Mouse (Mus musculus) liver, embryonic 11.5 days (tissue): ENCODE results near the gene Serpina1e. TPM values are rescaled to one million over a fixed set of nuclear protein-coding genes. Genes with fewer than 3 reads are reported as not detected.

Experiments used
- ATAC-seq: fragments of 200-750 bp; cut with Nextera tagmentation; replicated peaks from 2 replicates; pipeline ENCODE4 v1.8.0; 2017; ENCODE audit warnings: moderate number of reproducible peaks, mild to moderate bottlenecking, moderate TSS enrichment, moderate library complexity; ENCODE audit not compliant: low FRiP score
- DNase-seq: peaks from one replicate; pipeline ENCODE4 v3.0.0-alpha.2; 2017; ENCODE audit warnings: low spot score
- H3K27ac ChIP-seq: fragments of 300-500 bp; sonication (generic); 2 replicates; pipeline ENCODE4 v1.5.1; 2014; ENCODE audit warnings: mild to moderate bottlenecking, low read depth, low read length, control low read depth
- H3K27me3 ChIP-seq: fragments of 300-500 bp; sonication (generic); replicated peaks from 2 replicates; pipeline ENCODE4 v1.6.1; 2014; ENCODE audit warnings: low read length, mixed read lengths; ENCODE audit not compliant: control insufficient read depth, insufficient read depth
- H3K36me3 ChIP-seq: fragments of 300-500 bp; sonication (generic); 2 replicates; pipeline ENCODE4 v1.6.1; 2014; ENCODE audit warnings: mild to moderate bottlenecking, low read length, moderate library complexity, mixed read lengths; ENCODE audit not compliant: control insufficient read depth, insufficient read depth
- H3K4me1 ChIP-seq: fragments of 300-500 bp; sonication (generic); replicated peaks from 2 replicates; pipeline ENCODE4 v1.6.1; 2014; ENCODE audit warnings: low read length, mixed read lengths; ENCODE audit not compliant: control insufficient read depth, insufficient read depth
- H3K4me2 ChIP-seq: fragments of 300-500 bp; sonication (generic); 2 replicates; pipeline ENCODE4 v1.6.1; 2014; ENCODE audit warnings: mild to moderate bottlenecking, control low read depth, moderate library complexity
- H3K4me3 ChIP-seq: fragments of 300-500 bp; sonication (generic); 2 replicates; pipeline ENCODE4 v1.5.1; 2014; ENCODE audit warnings: low read depth, low read length, control low read depth
- H3K9ac ChIP-seq: fragments of 300-500 bp; sonication (generic); 2 replicates; pipeline ENCODE4 v1.6.1; 2014; ENCODE audit warnings: low read depth, low read length, control low read depth
- H3K9me3 ChIP-seq: fragments of 300-500 bp; sonication (generic); 2 replicates; pipeline ENCODE4 v1.6.1; 2016; ENCODE audit warnings: low read length, inconsistent platforms, mixed read lengths; ENCODE audit not compliant: control insufficient read depth
- WGBS: fragments of 180-500 bp; shearing (Covaris S2); extraction: QIAGEN DNeasy Blood & Tissue Kit; methylation state at CpG from one replicate; pipeline ENCODE4 v1.1.7; 2014; 5-methylcytosine and 5-hydroxymethylcytosine counted together
- polyA plus RNA-seq: library from polyadenylated mRNA; unstranded; fragments of >200 nt; fragmentation: Nextera tagmentation; extraction: Ambion mirVana; gene quantifications from 2 replicates; pipeline ENCODE4 v1.2.1, GENCODE M21; 2014

Serpina1e gene
- 36.4 and 37.7 TPM in 2 replicates for polyA plus RNA-seq

DNA sequence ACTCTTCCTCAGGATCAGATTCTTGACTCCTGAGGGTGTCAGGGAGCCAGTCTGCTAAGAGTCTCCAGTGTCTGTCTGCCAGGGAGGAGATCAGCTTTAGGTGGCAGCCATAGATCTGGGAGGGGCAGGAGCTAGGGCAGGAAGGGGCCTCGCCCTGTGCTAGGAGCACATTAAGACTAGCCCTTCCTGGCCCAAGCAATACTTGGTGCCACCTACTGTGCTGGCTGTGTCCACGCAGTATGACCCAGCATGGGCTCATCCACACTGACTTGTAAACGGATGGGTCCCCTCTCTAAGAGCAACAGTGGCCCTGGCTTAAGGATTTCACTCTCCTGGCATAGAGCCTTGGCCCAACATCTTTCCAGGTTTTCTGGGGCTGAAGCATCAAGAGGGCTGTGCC, at the start of gene Serpina1e:
Gene Serpina1e, minus strand, starts transcription at position 178 of the 400 bp plus-strand sequence.
- Histone ChIP-seq H3K36me3 (no peaks in the 10 kb centered on the region), H3K4me3 (no peak within 1 kb of the TSS), H3K27ac (no peak within 1 kb of the TSS), H3K9me3 (no peaks in the 10 kb centered on the region; the same call in 1 of the 2 replicates), H3K4me2 (no peak within 1 kb of the TSS), H3K9ac (no peak within 1 kb of the TSS), H3K4me1 (no peaks in the 10 kb centered on the region), H3K27me3 (no peaks in the 10 kb centered on the region)
- DNase-seq (no peak), ATAC-seq (no peak; the same call in 1 of the 2 replicates)
- WGBS, result 65% methylated on average over 3 of the region's 3 CpGs

DNA sequence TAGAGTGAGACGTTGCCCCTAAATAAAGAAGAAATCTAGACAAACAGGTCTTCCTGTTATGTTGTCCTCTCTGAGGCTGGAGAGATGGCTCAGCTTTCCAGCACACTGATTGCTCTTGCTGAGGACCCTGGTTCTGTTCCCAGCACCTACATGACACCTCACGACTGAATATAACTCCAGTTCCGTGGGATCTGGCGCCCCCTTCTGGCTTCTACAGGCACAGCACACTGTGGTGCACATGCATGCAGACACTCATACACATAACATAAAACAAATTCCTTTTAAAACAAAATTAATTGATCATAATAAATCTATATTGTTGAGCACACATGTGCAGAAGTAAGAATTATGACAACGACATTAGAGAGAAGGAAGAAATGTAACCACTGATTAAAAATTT, 45.9 kb upstream of the Serpina1e start:
- WGBS, result 75% methylated on average over 5 of the region's 5 CpGs
- no peak for ATAC-seq
- no peak overlapping the region for H3K9ac ChIP-seq

DNA sequence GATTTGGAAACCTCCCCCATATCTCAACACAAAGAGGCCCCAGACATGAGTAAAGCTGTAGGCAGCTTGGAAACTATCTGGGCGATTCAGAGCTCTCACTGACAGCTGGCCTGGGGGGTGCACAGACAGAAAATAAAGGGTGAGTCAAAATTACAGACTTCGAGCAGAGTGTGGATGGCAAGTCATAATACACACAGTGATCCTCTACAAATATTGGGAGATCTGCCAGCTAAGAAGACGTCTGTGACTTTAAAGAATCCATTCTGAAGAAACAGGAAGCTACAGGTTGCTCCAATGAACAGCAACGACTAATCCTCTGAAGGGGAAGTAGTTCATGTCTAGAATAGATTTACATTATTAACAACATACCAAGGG, 44.5 kb upstream of the Serpina1e start:
- Histone ChIP-seq H3K9ac (no peak overlapping the region), H3K4me3 (no peak overlapping the region), H3K9me3 (peaks cover 3% of the 10 kb centered on the region; the same call in 1 of the 2 replicates), H3K4me2 (no peak overlapping the region), H3K36me3 (no peaks in the 10 kb centered on the region), H3K4me1 (no peaks in the 10 kb centered on the region), H3K27ac (no peak overlapping the region), H3K27me3 (no peaks in the 10 kb centered on the region)
- 61% methylated on average over 4 of the region's 4 CpGs for WGBS
- ATAC-seq, result no peak
- no peak for DNase-seq

More for the DNA sequence above, 45.9 kb upstream of the Serpina1e start:
- Histone ChIP-seq H3K36me3 (no peaks in the 10 kb centered on the region), H3K27ac (no peak overlapping the region), H3K4me3 (no peak overlapping the region), H3K9me3 (peaks cover 3% of the 10 kb centered on the region; the same call in 1 of the 2 replicates), H3K4me1 (no peaks in the 10 kb centered on the region), H3K27me3 (no peaks in the 10 kb centered on the region), H3K4me2 (no peak overlapping the region)
- no peak for DNase-seq

DNA sequence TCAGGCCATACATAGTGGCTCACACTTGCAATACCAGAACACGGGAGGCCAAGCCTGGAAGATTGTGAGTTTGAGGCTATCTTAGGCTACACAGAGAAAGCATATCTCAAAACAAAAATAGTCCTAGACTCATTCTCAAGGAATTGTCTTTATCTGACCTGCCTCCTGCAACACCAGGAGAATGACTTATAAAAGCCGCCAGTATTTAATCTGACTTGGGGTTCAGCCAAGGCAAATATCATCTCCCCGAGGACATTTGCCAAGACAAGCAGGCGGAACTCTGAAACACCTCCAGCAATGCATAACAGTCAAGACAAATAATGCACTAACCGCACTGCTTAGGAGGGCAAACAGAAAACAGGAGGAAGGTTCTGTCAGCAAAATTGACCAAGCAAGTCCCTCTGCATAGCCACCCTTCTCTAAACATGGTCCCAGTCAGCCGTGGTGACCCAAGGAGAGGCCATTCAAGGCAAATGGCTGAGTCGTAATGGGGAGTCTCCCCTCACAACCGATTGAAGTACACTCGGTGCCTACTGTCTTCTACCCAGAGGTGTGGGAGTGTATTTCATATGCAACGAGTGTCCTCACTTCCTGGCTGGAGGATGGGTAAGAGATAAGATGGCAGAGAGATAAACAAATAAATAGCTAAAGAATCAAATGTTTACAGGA, 43.9 kb upstream of the Serpina1e start:
- Histone ChIP-seq H3K27me3 (no peaks in the 10 kb centered on the region), H3K9ac (no peak overlapping the region), H3K4me1 (no peaks in the 10 kb centered on the region), H3K9me3 (peaks cover 3% of the 10 kb centered on the region; the same call in 1 of the 2 replicates), H3K27ac (no peak overlapping the region), H3K4me2 (no peak overlapping the region), H3K4me3 (no peak overlapping the region), H3K36me3 (no peaks in the 10 kb centered on the region)
- ATAC-seq, result no peak
- DNase-seq, result no peak
- 74% methylated on average over 10 of the region's 10 CpGs for WGBS

DNA sequence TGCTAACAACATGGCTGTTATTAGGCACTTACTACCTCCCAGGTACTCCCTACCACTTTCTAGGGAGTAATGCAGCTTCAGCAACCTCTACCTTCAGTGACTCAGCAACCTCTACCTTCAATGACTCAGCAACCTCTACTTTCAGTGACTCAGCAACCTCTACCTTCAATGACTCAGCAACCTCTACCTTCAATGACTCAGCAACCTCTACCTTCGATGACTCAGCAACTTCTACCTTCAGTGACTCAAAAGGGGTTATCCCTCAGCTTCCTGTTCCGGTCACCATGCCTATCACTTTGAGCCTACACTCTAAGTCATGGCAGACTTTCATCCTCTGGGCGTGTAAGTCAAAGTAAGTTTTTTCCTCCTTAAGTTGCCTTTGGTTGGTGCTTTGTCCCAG, 41.8 kb upstream of the Serpina1e start:
- H3K4me3 ChIP-seq, result no peak overlapping the region
- WGBS, result 83% methylated on average over 3 of the region's 3 CpGs

DNA sequence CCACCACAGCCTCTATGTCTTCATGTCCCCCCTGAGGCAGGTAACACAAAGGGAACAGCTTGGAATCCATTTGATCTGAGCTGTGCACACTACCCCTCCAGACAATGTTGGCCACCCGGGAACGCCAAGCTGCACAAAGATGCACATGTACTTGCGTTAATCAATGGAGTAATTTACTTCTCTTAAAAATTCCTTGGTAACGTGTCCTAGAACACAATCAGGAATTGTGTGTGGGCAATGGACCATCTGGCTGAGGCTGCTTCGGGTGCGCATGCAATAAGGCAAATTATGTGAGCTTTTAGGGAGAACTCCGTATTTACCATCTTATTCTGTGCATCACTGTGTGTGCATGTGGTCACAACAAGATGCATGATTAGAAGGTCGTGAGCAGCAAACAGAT, 40.8 kb upstream of the Serpina1e start:
- ATAC-seq (no peak), DNase-seq (no peak)
- Histone ChIP-seq H3K9me3 (peaks cover 2% of the 10 kb centered on the region; the same call in 1 of the 2 replicates), H3K4me1 (no peaks in the 10 kb centered on the region), H3K4me3 (no peak overlapping the region), H3K27ac (no peak overlapping the region), H3K9ac (no peak overlapping the region), H3K27me3 (no peaks in the 10 kb centered on the region), H3K4me2 (no peak overlapping the region), H3K36me3 (no peaks in the 10 kb centered on the region)
- WGBS, result 87% methylated on average over 8 of the region's 8 CpGs

More for the DNA sequence above, 41.8 kb upstream of the Serpina1e start:
- Histone ChIP-seq H3K36me3 (no peaks in the 10 kb centered on the region), H3K9ac (no peak overlapping the region), H3K4me1 (no peaks in the 10 kb centered on the region), H3K27ac (no peak overlapping the region), H3K9me3 (peaks cover 3% of the 10 kb centered on the region; the same call in 1 of the 2 replicates), H3K27me3 (no peaks in the 10 kb centered on the region), H3K4me2 (no peak overlapping the region)
- DNase-seq (no peak), ATAC-seq (no peak)

DNA sequence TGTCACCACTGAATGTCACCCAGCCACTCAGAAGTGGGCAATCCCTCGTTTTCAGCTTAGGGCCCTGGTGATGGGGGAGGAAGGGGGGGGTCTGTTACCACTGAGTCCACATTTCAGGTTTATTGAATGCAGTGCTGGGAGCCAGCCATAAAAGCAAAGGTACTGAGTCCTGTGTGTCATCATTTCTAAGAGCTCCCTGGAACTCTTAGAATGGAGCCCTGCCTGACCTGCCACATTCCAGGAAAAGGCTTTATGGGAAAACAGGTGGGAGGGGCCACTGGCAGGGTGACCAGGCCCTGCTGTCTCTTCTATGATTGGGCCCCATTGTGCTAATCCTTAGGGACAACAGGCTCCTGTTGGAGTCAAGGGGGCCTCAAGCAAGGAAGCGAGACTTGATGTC, 37.7 kb upstream of the Serpina1e start:
- H3K4me3 ChIP-seq, result no peak overlapping the region
- H3K36me3 ChIP-seq, result no peaks in the 10 kb centered on the region
- no peak overlapping the region for H3K4me2 ChIP-seq
- 63% methylated on average over 2 of the region's 2 CpGs for WGBS
- no peak overlapping the region for H3K27ac ChIP-seq
- no peaks in the 10 kb centered on the region for H3K9me3 ChIP-seq
- no peaks in the 10 kb centered on the region for H3K4me1 ChIP-seq
- no peak for DNase-seq
- no peak for ATAC-seq
- no peak overlapping the region for H3K9ac ChIP-seq
- H3K27me3 ChIP-seq, result no peaks in the 10 kb centered on the region

DNA sequence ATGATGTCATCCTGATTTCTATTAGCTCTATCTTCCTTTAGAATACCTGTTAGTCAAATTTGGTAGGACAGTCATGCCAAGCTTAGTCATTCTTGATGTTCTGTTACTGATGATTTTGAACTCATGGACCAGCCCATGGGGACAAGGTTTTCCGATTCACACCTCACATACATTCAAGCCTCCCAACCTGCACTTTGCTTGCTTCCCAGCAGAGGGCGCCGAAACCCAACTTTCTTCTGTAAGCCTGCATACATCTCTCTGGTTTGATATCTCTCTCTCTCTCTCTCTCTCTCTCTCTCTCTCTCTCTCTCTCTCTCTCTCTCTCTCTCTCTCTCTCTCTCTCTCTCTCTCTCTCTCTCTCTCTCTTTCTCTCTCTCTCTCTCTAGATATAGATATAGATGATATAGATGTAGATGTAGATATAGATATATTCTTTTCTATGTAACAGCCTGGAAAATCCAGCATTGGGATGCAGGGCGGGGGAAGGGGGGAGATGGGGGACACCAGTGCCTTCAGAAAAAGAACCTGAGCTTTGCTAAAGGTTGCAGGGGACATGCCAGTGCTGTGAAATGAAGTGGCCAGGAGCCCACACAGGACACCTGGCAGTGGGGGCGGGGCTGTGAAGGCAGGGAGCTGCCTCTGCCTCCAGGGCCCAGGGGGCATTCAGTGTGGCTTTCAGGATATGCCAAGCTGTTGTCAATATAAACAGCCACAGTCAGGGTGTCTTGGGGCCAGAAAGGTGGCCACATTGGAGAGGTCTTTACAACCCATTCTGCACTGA, 36.7 kb upstream of the Serpina1e start:
- Histone ChIP-seq H3K4me2 (no peak overlapping the region), H3K36me3 (no peaks in the 10 kb centered on the region), H3K4me3 (no peak overlapping the region), H3K27me3 (no peaks in the 10 kb centered on the region), H3K4me1 (no peaks in the 10 kb centered on the region), H3K9ac (no peak overlapping the region), H3K27ac (no peak overlapping the region), H3K9me3 (no peaks in the 10 kb centered on the region)
- ATAC-seq (no peak), DNase-seq (no peak)
- 40% methylated on average over 5 of the region's 5 CpGs for WGBS
